Mouse (Mus musculus) myocyte (in vitro differentiated cells): ENCODE data around the gene Tex2. TPM values are rescaled to one million over a fixed set of nuclear protein-coding genes. Genes with fewer than 3 reads are reported as not detected.

ENCODE experiments used
- H3K27me3 ChIP-seq: one replicate; pipeline ENCODE4 v1.6.1; 2011; ENCODE audit not compliant: control insufficient read depth, insufficient read depth, insufficient read length
- H3K36me3 ChIP-seq: one replicate; pipeline ENCODE4 v1.6.1; 2011; ENCODE audit not compliant: control insufficient read depth, insufficient read depth
- H3K4me2 ChIP-seq: one replicate; pipeline ENCODE4 v1.6.1; 2011; ENCODE audit warnings: low read depth, control low read depth
- H3K4me3 ChIP-seq: one replicate; pipeline ENCODE4 v1.5.1; 2011; ENCODE audit warnings: mild to moderate bottlenecking, control low read depth, moderate library complexity
- H3K79me2 ChIP-seq: one replicate; pipeline ENCODE4 v1.6.1; 2011; ENCODE audit not compliant: control insufficient read depth, insufficient read depth
- H3ac ChIP-seq: one replicate; pipeline ENCODE4 v1.6.1; 2011; ENCODE audit not compliant: control insufficient read depth, insufficient read length
- CEBPB ChIP-seq: IDR thresholded peaks from 2 replicates; pipeline ENCODE4 v1.6.1; 2011; ENCODE audit warnings: mild to moderate bottlenecking, moderate library complexity; ENCODE audit not compliant: poor library complexity, insufficient read depth, severe bottlenecking
- E2F4 ChIP-seq: IDR thresholded peaks from one replicate; pipeline ENCODE4 v1.6.1; 2011; ENCODE audit warnings: mild to moderate bottlenecking, control low read depth, moderate library complexity; ENCODE audit not compliant: insufficient read depth
- MAX ChIP-seq: IDR thresholded peaks from one replicate; pipeline ENCODE4 v1.6.1; 2011; ENCODE audit warnings: low read depth, mild to moderate bottlenecking, control low read depth
- MYOD1 ChIP-seq, 3 experiments: IDR thresholded peaks; one replicate each; pipeline ENCODE4 v1.6.1; 2011; ENCODE audit warnings: control low read depth in 2 of 3, low read depth in 2 of 3, mild to moderate bottlenecking in 2 of 3, moderate library complexity in 1 of 3; ENCODE audit not compliant: insufficient read length in 2 of 3, control insufficient read depth in 1 of 3
- MYOG ChIP-seq, 3 experiments: IDR thresholded peaks; one replicate each; pipeline ENCODE4 v1.6.1; 2011; ENCODE audit warnings: control low read depth in 2 of 3, low read depth in 2 of 3, mild to moderate bottlenecking in 2 of 3; ENCODE audit not compliant: insufficient read length in 2 of 3, control insufficient read depth in 1 of 3, insufficient read depth in 1 of 3
- POLR2A ChIP-seq: IDR thresholded peaks from one replicate; pipeline ENCODE4 v1.6.1; 2011; ENCODE audit warnings: low read depth, mild to moderate bottlenecking, control low read depth, moderate library complexity; ENCODE audit not compliant: insufficient read length
- POLR2AphosphoS2 ChIP-seq: IDR thresholded peaks from one replicate; pipeline ENCODE4 v1.6.1; 2011; ENCODE audit warnings: low read depth, control low read depth; ENCODE audit not compliant: insufficient read length
- REST ChIP-seq: IDR thresholded peaks from one replicate; pipeline ENCODE4 v1.6.1; 2011; ENCODE audit warnings: mild to moderate bottlenecking, control low read depth, moderate library complexity; ENCODE audit not compliant: insufficient read depth, insufficient read length
- SRF ChIP-seq: IDR thresholded peaks from one replicate; pipeline ENCODE4 v1.6.1; 2011; ENCODE audit warnings: low read depth; ENCODE audit not compliant: control insufficient read depth, insufficient read length
- TCF12 ChIP-seq: IDR thresholded peaks from one replicate; pipeline ENCODE4 v1.6.1; 2011; ENCODE audit warnings: mild to moderate bottlenecking, control low read depth; ENCODE audit not compliant: poor library complexity, insufficient read depth, severe bottlenecking
- TCF3 ChIP-seq: IDR thresholded peaks from one replicate; pipeline ENCODE4 v1.6.1; 2011; ENCODE audit warnings: low read depth, control low read depth; ENCODE audit not compliant: insufficient read length
- USF1 ChIP-seq: IDR thresholded peaks from one replicate; pipeline ENCODE4 v1.6.1; 2011; ENCODE audit warnings: low read depth, mild to moderate bottlenecking, control low read depth, moderate library complexity
- polyA plus RNA-seq: library from polyadenylated mRNA; unstranded; fragments of >200 nt; fragmentation: generic; extraction: Trizol; gene quantifications from one replicate; pipeline ENCODE4 v1.2.1, GENCODE M21; 2012; ENCODE audit warnings: missing spikeins

Gene Tex2
- polyA plus RNA-seq, 1 experiment, result 7.0 TPM

DNA sequence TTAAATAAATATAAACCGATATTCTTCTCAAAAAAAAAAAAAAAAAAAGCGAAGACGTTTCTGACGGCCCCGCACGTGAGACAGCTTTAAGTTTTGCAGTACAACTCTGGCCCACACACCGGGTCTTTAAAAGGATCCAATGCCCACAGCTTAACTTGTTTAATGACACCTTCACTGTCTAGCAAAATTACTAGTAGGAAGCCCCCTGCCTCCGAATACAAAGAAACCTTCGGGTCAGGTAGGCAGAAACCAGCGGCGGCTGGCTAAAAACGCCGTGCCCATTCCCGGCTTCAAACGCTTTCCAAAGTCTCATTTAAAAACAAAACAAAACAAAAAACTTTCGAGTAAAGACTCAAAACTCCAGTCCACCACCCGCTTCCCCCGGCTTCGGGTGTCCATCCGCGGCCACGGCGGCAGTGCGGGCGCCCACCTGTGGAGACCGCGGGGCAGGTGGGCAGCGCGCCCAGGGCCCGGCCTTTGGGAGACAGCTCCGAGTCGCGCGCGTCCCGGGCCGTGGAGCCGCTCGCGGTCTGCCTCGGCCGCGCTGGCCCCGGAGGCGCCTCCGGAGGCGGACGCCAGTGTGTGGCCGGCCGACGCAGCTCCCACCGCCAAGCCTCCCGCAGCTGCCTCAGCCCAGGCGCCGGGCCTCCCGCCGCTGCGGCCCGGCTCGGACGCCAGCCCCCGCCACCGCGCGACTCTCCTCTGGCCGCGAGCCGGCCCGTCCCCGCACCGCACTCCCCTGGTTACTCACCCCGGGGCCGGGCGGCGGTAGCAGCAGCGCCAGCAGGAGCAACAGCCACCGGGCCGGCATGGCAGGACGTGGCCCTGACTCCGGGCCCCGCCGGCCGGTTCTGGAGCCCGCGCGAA is 126.1 kb downstream of the Tex2 start:
- H3K36me3 ChIP-seq, result no peaks in the 10 kb centered on the region
- peak overlapping the region; percentile 96 for H3ac ChIP-seq
- peaks cover 48% of the 10 kb centered on the region for H3K79me2 ChIP-seq
- peak overlapping the region; percentile 74 for H3K4me2 ChIP-seq
- no peaks in the 10 kb centered on the region for H3K27me3 ChIP-seq
- H3K4me3 ChIP-seq, result peak overlapping the region; percentile 61
- TF ChIP-seq MAX (no peak), TCF12 (no peak), MYOD1 (IDR thresholded peaks at IDR 0.05; ENCODE audit: control insufficient read depth in 1 of 3, insufficient read length in 2 of 3, low read depth in 2 of 3) (peak in 1 of 3 experiments; percentile 4), SRF (no peak)

DNA sequence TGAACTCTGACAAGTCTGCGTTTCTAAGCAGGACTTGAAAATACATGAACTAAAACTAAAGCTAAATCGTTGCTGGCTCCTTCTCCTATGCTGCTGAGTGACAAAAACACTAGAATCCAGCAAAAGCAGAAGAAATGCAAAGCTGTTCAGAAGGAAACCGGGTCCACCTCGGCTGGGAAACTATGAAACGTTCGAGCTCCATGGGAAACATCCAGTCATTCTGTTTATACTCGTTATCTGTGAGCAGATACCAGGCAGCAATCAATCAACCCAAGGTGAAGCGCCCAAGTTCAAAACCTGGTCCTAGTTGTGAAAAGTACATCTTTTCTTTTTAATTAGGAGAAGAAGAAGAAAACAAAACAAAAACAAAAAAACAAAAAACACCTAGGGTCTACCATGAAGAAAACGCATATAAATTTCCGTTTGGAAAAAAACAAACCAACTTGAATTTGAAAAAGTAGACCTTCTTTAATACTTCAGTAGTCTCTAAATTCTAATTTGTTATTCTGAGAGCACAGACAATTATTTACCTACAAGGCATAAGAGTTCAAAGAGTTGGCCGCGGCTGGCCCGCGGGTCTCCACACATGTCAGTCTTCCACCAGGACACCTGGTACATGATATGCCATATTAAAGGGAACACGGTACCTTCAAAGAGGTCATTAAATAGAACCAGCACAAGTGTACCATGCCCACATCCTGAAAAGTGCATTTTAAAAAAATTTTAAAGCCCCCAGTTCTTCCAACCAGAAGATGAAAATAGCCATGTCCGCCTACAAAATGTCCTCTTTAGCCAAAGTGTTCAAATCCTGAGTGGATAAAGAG is 127.0 kb downstream of the Tex2 start:
- TF ChIP-seq SRF (no peak), MYOG (IDR thresholded peaks at IDR 0.05; ENCODE audit: control insufficient read depth in 1 of 3, insufficient read depth in 1 of 3, insufficient read length in 2 of 3, low read depth in 2 of 3) (no peak), REST (no peak), TCF12 (no peak), CEBPB (no peak), MYOD1 (IDR thresholded peaks at IDR 0.05; ENCODE audit: control insufficient read depth in 1 of 3, insufficient read length in 2 of 3, low read depth in 2 of 3) (no peak)
- peak overlapping the region; percentile 61 for H3K4me3 ChIP-seq
- H3ac ChIP-seq, result peak overlapping the region; percentile 96
- H3K27me3 ChIP-seq, result no peaks in the 10 kb centered on the region
- peak overlapping the region; percentile 74 for H3K4me2 ChIP-seq
- H3K79me2 ChIP-seq, result peaks cover 56% of the 10 kb centered on the region
- no peaks in the 10 kb centered on the region for H3K36me3 ChIP-seq

DNA sequence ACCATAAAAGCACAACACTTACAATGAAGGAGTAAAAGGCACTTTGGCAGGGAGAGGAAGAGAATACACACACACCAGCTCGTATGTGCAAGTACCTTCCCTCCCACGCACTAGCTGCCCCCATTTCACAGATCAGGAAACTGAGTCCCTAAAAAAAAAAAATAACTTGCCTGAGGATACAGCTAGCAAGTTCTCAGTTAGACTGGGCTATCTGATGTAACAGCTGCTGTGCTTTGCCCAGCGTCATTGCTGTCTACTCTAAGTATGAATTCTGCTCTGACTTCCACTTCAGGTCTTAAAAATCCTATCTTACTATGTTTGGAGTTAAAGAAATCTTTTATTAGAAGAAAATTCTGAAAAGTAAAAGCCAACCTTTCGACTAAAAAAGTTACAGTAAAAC is 127.6 kb downstream of the Tex2 start:
- Histone ChIP-seq H3K4me2 (peak overlapping the region; percentile 74), H3K36me3 (no peaks in the 10 kb centered on the region), H3ac (no peak overlapping the region), H3K4me3 (peak overlapping the region; percentile 61), H3K79me2 (peaks cover 62% of the 10 kb centered on the region), H3K27me3 (no peaks in the 10 kb centered on the region)
- no peak for TF ChIP-seq MYOG (IDR thresholded peaks at IDR 0.05; ENCODE audit: control insufficient read depth in 1 of 3, insufficient read depth in 1 of 3, insufficient read length in 2 of 3, low read depth in 2 of 3)
- no peak for TF ChIP-seq USF1
- no peak for TF ChIP-seq SRF
- TF ChIP-seq TCF3, result no peak
- TF ChIP-seq E2F4, result no peak
- no peak for TF ChIP-seq MAX
- no peak for TF ChIP-seq POLR2A
- no peak for TF ChIP-seq POLR2AphosphoS2
- no peak for TF ChIP-seq TCF12
- no peak for TF ChIP-seq MYOD1 (IDR thresholded peaks at IDR 0.05; ENCODE audit: control insufficient read depth in 1 of 3, insufficient read length in 2 of 3, low read depth in 2 of 3)
- no peak for TF ChIP-seq CEBPB
- TF ChIP-seq REST, result no peak

DNA sequence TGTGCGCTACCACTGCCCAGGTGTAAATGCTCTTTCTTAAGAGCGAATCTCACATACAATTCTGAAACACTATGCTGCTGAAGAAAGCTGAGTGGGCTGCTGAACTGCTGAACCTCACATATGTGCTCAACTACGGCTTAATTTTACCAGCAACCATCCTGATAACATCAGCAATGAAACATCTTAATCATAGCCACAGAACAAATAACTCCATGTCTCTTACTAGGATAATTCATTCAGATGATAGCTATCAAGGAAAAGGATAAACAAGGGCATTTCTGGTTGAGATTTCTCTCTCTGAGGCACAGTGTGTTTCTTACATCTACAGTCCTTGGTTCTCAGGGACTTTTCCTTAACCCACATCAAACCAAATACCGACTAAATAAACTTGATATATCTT is 128.3 kb downstream of the Tex2 start:
- Histone ChIP-seq H3K4me3 (peak overlapping the region; percentile 61), H3ac (no peak overlapping the region), H3K27me3 (no peaks in the 10 kb centered on the region), H3K36me3 (no peaks in the 10 kb centered on the region), H3K4me2 (peak overlapping the region; percentile 74), H3K79me2 (peaks cover 69% of the 10 kb centered on the region)
- TF ChIP-seq CEBPB (no peak), REST (no peak), E2F4 (no peak), MYOG (IDR thresholded peaks at IDR 0.05; ENCODE audit: control insufficient read depth in 1 of 3, insufficient read depth in 1 of 3, insufficient read length in 2 of 3, low read depth in 2 of 3) (no peak), POLR2AphosphoS2 (no peak), MAX (no peak), POLR2A (no peak)

DNA sequence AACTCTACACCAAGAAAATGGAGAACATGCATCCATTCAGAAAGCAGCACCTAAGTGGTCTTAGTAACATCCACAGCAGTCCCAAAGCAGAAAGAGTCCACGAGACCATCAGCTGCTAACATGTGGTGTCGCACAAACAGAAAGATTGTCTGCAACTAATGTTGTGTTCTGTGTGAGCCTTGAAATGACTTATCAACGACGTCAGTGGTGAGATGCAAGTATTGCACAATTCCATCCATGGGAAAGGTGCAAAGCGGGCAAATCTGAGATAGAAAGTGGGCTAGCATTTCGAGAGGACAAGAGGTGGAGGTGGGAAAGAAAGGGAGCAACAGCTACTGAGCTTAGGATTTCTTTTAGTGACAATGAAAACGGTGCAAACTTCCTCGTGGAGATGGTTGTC is 130.4 kb downstream of the Tex2 start:
- H3K27me3 ChIP-seq, result no peaks in the 10 kb centered on the region
- H3K4me2 ChIP-seq, result peak overlapping the region; percentile 74
- no peak overlapping the region for H3ac ChIP-seq
- no peaks in the 10 kb centered on the region for H3K36me3 ChIP-seq
- peaks cover 89% of the 10 kb centered on the region for H3K79me2 ChIP-seq
- TF ChIP-seq CEBPB (peak; percentile 88), POLR2A (no peak)
- H3K4me3 ChIP-seq, result no peak overlapping the region
